Mouse (Mus musculus) heart, adult 8-10 months (tissue): ENCODE results near the gene Ap1m2. TPM values are rescaled to one million over a fixed set of nuclear protein-coding genes. Genes with fewer than 3 reads are reported as not detected.
"Not testable (repeated sequence)": the region's sequence is repeated elsewhere in the genome, so short reads cannot be mapped to it uniquely, and the experiment has no call there.

Experiments used
- DNase-seq: peaks from one replicate; pipeline ENCODE4 v3.0.0; 2022; ENCODE audit warnings: low spot score
- total RNA-seq, 4 experiments: library from RNA; stranded (reverse); gene quantifications; 2 replicates each; pipeline ENCODE4 v1.2.4; 2022

The Ap1m2 gene
- total RNA-seq, 4 experiments from 2014 or later: not detected

GRCm38 (mm10) chr9:21290589-21290988 is 21.5 kb downstream of the Ap1m2 start:
- no peak for DNase-seq

GRCm38 (mm10) chr9:21289337-21289671 is 22.8 kb downstream of the Ap1m2 start:
- no peak for DNase-seq

GRCm38 (mm10) chr9:21288404-21289336 is 23.5 kb downstream of the Ap1m2 start:
- DNase-seq: no peak

- DNase-seq: peak; percentile 99
These were observed 24.4 kb downstream of the Ap1m2 start, which contains the start of gene Kri1 for GRCm38 (mm10) chr9:21287571-21288402. Kri1 (minus strand) TSS chr9:21287969.

GRCm38 (mm10) chr9:21286753-21287152 is 25.4 kb downstream of the Ap1m2 start:
- no peak for DNase-seq

- DNase-seq: no peak
These were observed 28.1 kb downstream of the Ap1m2 start for GRCm38 (mm10) chr9:21283994-21284393.

GRCm38 (mm10) chr9:21283591-21283990 is 28.5 kb downstream of the Ap1m2 start:
- DNase-seq: no peak

- DNase-seq: no peak
These were observed 34.4 kb downstream of the Ap1m2 start for GRCm38 (mm10) chr9:21277776-21278175.

- DNase-seq: no peak
These were observed 35.8 kb downstream of the Ap1m2 start for GRCm38 (mm10) chr9:21276307-21276706.

GRCm38 (mm10) chr9:21275727-21276126 is 36.4 kb downstream of the Ap1m2 start:
- DNase-seq: no peak

- no peak for DNase-seq
These were observed 37.0 kb downstream of the Ap1m2 start for GRCm38 (mm10) chr9:21275013-21275710.

GRCm38 (mm10) chr9:21274336-21274735 is 37.8 kb downstream of the Ap1m2 start:
- no peak for DNase-seq

GRCm38 (mm10) chr9:21273520-21274228 is 38.5 kb downstream of the Ap1m2 start:
- no peak for DNase-seq

- DNase-seq: no peak
These were observed 39.0 kb downstream of the Ap1m2 start for GRCm38 (mm10) chr9:21273094-21273493.

- DNase-seq: no peak
These were observed 39.7 kb downstream of the Ap1m2 start for GRCm38 (mm10) chr9:21272391-21272790.

GRCm38 (mm10) chr9:21269590-21269989 is 42.5 kb downstream of the Ap1m2 start:
- not testable (repeated sequence) for DNase-seq

GRCm38 (mm10) chr9:21268305-21268704 is 43.8 kb downstream of the Ap1m2 start:
- DNase-seq: no peak

- DNase-seq: no peak
These were observed 45.2 kb downstream of the Ap1m2 start for GRCm38 (mm10) chr9:21266889-21267288.

- no peak for DNase-seq
These were observed 46.5 kb downstream of the Ap1m2 start for GRCm38 (mm10) chr9:21265611-21266010.

GRCm38 (mm10) chr9:21265000-21265561 is 47.1 kb downstream of the Ap1m2 start, which contains the start of gene Atg4d:
Atg4d (plus strand) TSS chr9:21265293.
- DNase-seq: peak; percentile 99
